Mouse (Mus musculus) adrenal gland, postnatal 25 days (tissue): Measurements from ENCODE around the gene Gstt4. TPM values are rescaled to one million over a fixed set of nuclear protein-coding genes. Genes with fewer than 3 reads are reported as not detected.

Source experiments
- DNase-seq: peaks from one replicate; pipeline ENCODE4 v3.0.0; 2021; ENCODE audit warnings: mixed read lengths
- total RNA-seq: library from RNA; stranded (reverse); gene quantifications from 2 replicates; pipeline ENCODE4 v1.2.3, GENCODE M21; 2021

Gene Gstt4
- total RNA-seq, 1 experiment from 2014 or later: not detected

DNA sequence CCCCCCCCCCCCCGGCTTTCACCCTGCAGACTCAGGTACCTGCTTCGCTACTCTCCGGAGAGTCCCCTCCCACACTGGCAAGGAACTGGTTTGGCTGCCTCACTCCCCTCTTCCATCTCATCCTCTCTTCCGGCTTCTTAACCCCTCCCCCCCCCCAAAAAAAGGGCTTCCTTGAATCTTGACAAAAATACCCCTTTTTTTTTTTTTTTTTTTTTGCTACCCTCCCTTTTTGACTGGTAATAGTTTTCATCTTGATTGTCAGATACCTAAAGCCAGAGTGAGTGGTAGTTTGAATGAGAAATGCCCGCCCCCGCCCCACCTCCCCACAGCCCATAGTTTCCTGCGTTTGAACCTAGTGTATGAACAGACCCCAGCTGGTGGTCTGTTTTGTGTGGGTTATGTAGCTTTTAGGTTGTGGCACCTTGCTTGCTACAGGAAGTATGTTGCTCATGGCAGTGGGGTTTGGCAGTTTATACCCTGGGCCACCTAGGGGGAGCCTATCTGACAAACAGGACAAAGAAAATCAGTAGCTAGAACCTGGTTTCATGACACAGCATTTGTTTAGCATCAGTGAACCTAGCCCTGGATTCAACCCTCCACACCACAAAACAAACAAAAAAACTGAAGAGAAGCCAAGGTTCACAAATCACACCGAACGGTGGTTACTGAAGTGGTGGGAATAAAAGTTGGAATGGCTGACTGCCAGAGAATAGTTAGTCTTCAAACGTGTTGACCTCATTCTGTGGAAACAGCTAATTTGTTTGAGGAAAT lies 13.6 kb upstream of the Gstt4 start:
- DNase-seq: no peak

DNA sequence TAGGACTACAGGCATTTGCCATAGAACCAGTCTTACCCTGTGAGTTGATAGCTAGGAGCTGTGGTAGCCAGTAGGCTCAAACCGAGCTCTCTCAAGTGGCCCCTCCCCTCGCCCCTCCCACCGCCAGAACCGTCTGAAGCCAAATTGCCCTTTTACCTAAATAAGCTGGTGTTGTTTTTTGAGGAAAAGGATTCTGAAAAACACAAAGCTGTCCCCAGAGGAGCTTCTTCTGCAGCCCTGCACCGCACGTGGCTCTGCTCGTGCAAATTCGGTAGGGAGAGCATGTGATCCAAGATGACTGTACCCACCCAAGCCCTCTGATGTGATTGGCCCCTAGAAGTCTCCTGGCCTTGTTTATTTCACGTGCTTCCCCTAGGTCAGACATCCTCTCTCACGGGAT lies 13.0 kb upstream of the Gstt4 start:
- peak; percentile 66 for DNase-seq

DNA sequence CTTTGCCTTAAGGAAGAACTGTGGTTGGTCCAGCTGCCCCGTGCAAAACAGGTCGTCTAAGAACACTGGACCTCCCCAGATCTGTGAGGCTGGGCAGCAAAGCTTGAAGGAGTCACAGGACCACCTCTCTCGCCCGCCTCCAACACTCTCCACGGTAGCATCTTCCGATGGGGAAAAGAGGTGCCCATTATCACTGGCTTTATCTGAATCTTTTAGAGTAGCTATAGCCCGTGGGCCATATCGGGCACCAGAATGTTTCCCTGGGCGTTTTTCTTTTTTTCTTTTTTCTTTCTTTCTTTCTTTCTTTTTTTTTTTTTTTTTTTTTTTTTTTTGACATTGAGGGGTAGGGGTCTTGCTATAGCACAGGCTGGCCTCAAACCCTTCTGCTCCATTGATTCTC lies 12.4 kb upstream of the Gstt4 start:
- no peak for DNase-seq

DNA sequence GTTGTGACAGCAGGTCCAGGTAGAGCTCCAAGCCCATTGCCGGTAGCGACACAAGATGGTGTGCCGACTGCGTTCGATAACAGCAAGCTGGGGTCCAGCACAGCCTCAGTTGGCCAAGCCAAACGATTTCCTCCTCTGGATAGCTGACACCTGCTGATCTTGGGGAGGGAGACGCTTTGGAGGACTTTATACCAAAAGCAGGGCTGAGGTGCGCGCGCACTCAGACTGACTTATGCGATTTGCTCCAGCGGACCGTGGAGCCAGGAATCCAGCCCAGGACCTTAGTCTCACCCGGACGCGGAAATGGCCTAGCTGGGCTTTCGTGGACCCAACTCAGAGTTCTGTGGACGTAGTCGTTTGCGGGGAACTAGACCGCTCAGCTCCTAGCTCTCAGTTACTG lies 11.9 kb upstream of the Gstt4 start:
- DNase-seq: peak; percentile 80

DNA sequence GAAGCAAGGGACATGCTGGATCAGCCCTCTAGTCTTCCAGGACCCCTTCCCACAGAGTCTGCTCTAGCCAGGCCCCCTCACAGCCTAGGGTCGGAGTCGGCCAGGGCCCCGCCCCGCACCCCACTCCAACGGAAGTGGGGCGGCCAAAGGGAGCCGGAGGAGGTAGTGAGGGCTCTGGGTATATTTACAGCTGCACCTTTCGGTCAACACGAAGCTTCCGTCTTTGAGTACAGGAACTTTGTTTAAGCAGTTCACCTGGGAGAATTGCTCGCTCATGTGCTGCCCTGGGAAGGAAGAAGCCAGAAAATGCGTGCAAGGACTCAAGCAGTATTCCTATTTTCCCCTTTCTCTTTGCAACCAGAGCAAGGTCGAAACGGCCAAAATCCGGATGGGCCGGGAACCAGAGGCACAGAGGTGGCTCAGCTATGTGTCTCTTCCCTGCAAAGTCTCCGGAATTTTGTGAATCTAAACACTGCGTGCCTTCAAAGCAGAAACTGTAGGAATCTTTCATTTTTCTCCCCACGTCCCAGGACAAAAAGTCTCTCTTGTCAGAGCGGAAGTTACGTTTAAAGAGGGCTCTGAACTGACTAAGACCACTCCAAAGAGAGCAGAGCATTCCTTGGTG lies 11.2 kb upstream of the Gstt4 start:
- DNase-seq: no peak

DNA sequence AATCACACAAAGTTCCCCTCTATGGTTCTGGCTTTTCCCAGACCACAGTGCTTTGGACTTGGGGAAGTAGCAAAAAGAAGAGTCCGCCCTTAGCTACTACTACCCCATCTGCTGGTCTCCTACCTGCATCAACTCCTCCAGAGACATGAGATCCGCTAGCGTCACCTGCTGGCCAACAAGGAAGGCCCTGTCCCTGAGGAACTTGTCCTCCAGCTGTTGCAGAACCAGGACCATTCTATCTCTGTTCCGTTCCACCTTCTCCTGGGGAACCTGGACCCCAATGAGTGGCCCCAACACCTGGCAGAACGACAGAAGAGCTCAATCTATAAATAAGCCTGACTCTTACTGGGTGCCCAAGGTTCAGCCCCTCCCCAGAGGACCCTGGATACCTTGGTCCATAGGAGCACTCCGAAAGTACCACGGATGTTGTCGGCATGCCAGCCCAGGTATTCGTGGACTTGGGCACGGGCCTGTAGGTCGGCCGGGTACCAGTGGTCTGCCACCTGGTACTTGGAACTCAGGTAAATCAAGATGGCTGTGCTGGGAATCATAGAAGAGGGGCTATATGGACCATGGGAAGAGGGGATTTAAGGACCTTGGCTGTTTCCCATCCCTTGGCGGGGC lies 10.0 kb upstream of the Gstt4 start:
- DNase-seq: peak; percentile 71

DNA sequence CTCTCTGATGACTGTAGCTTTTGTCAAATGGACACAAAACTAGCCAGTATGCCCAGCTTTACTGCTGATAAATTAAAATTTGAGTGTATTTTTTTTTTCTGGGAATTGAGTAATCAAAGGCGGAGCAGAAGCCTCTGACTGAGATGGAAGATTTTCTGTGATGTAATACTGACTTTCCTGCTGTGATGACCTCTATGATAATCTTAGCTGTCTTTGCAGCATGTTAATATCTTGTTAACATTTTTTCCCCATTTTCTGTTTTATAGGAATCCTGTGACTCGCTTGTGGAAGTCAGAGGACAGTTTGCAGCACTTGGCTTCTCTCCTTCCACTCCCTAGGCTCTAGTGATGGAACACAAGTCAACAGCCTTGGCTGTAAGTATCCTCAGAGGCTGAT lies 7.9 kb upstream of the Gstt4 start:
- DNase-seq: no peak

DNA sequence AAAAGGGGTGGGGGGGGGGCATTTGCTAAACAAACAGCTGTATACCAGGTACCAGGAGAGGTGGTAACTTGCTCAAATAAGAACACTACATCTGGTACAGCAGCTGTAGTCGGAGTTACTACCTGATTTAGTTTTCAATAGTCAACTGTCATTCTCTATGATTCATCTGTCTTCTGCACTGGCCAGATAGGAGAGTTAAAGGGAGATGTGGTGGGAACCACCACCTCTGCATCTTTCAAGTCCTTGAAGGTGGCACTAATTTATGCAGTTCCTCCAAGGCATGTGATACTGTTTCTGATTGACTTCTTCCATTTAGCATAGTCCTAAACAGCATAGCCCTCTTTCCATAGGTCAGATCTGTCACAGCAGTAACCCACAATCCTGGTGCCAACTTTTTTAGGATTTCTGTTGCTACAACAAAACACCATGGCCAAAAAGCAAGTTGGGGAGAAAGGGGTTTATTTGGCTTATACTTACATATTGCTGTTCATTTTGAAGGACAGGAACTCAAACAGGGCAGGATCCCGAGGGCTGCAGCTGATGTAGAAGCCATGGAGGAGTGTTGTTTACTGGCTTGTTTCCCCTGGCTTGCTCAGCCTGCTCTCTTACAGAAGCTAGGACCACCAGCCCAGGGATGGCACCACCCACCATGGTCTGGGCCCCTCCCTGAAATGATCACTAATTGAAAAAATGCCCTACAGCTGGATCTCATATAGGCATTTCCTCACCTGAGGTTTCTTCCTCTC lies 7.4 kb upstream of the Gstt4 start:
- DNase-seq: no peak

DNA sequence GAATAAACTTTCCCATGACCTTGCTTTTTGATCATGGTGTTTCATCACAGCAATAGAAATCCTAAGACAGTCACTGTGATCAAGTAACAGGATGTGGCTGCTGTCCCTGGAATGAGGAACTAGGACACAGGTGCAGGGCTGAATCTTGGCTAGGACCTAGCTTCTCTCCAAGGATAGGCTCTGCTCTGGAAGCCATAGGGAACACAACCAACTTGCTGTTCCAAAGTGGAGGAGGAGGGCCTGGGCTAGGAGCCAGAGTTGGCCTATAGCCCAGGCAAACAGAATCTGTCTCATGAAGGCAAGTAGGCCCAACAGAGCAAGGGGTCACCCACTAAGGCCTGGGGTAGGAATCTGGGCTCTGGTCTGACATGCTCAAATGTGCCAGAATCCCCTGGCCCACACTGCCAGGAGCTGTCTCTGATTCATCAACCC lies 6.2 kb upstream of the Gstt4 start:
- peak; percentile 40 for DNase-seq

DNA sequence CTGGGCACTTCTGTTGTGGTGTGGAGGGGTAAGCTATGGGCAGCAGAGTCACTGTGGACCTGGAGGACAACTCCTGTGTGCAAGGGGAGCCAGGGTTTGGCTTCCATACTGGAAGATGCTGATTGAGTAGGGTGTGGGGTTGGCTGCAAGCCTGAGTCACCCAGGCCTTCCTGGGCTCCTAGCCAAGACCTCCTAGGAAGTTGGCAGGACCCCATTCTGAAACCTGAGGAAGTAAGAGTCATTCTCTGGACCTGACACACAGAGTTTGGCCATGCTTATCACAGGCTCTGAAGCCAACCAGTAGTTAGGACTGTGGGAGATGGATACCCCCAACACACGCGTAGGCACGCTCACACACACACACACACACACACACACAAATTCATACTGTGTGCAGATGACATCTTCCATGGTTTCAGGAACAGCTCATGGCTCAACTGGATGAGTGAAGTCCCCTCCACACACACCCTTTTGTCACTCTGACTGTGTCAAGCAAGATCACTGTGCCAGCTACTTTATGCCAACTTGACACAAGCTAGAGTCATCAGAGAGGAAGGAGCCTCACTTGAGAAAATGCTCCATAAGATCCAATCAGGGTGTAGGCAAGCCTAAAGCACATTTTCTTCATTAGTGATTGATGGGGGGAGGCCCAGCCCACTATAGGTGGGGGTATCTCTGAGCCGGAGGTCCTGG lies 5.5 kb upstream of the Gstt4 start:
- DNase-seq: peak; percentile 71

DNA sequence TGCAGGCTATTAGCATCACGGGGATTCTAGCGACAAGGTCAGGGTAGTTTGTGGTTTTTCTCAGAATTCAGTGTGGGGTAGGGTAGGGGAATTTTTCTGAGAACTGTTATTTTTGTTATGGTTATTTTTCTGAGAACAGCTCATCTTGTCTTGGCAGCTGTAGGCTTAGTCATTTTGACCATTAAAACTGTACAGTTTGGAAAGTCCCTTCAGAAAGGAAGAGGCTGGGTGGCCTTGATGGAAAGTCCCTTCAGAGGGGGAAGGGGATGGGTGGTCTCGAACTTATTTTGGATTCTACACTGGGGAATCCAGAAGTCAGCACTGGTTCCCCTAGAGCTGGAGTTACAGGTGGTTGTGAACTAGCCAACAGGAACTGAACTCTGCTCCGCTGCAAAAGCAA lies 2.2 kb upstream of the Gstt4 start:
- DNase-seq: no peak

DNA sequence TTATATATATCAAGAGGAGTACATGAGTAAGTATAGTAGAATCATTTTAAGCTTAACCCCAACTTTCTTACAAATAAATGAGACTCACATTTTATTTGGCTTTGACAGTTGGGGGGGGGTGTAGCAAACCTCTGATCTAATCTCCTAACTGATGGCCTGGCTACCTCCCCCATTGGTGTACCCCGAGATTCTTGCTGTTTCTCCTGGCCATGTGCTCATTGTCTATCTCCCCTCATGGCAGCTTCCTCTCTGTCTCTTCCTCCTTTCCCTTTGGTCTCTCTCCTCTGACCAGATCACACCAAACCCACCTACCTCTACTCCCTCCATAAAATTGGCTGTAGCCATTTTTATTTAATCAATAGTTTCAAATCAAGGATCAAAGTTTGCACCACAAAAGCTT lies 1.4 kb upstream of the Gstt4 start:
- no peak for DNase-seq

DNA sequence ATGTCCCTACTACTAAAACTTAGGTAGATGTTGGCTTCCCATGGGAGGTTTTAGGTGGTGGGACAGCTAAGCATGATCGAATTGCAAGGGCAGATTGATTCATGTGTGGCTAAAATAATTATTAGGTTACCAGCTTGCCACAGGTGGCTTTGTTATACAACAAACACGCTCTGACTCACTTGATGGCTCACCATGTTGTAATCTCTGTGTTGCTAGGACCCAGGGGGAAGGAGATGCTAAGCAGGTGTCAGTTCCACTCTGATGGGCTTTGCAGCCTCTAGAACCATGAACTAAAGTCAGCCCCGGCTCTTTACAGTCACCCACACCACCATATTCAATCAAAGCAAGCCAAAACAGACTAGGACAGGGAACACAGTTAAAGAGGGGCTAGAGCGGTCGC lies 2.5 kb downstream of the Gstt4 start:
- no peak for DNase-seq

DNA sequence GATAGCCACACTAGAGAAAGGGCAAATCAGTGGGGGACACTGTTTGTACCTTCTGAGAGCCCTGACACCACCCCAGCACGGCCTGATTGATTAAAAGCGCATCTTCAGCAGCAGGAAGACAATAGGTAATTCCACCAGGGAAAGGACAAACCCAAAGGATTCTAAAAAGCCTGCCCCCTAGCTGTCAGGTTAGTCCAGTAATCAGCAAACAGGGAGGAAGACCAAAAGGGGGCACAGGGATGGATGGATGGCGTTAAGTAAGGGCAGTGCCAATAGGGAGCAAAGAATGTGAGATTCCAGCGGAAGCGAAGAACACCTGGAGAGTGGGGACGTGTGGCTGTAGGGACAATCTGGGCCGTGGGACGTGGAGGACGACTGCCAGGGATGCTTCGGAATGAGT lies 3.7 kb downstream of the Gstt4 start:
- DNase-seq: no peak

DNA sequence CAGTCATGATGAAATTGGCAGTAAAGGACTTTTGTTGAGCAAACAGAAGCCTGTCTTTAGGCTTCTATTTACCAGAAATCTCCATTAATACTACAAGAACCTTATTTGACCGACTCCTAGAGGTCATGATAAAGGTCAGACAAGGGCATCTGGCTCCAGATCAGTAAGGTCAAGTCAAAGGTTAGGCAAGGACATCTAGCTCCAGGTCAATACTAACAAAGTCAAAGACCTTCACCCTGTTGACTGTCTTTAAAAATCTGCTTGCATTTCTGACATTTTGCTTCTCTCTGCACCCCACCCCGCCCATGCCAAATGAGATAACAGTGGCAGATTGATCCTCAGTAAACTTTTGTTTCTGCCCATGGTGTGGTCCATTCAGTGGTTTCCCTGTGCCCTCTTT lies 18.1 kb downstream of the Gstt4 start:
- DNase-seq: no peak

DNA sequence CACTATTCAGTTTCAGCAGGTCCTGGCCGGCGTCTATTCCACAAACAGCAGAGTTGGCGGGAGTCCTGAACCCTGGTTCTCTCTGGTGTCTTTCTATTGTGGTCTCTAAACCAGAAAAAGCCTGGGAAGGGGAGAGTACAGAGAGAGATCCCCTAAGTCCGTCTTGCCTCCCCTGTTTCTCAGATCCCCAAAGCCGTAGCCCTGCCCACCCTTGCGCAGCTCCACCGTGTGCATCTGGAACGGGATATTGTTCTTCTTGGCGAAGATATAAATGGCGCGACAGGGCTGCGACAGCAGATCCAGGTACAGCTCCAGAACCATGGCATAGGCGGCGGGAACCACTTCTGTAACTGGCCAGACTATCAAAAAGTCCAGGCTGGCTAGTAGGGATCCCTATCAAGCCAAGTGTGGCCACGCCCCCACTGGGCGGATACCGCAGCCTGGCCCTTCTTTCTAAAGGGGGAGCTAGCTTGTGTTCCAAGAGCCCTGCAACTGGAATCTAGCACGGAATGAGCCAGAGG lies 24.1 kb downstream of the Gstt4 start, which contains the start of gene Gstt1:
TSS of gene Gstt1 (minus strand) at position 409 of the 521 bp plus-strand sequence.
- peak; percentile 71 for DNase-seq

DNA sequence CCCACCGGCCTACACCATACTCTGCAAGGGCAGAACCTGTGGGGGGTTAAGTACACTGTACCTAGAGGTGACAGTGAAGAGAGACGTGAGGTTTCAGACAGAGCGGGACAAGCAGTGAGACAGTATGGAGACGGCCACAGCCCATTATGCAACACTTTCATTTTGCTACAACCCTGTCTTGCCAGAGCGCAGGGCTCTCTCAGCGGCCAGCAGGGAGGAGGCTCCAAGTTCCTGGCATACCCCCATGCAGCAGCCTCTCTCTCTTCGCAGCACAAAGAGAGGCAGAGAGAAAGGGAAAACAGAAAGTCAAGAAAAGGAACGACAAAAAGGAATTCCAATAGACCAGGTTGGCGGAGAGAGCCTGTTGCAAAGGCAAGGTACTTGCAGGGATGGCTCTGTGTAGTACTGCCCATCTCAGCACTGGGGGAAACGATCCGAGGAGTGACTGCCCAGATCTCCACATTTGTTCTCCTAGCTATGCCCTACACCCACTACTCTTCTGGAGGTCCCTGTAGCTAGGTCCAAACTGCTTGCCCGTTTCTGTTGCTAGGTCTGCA lies 24.6 kb downstream of the Gstt4 start:
- DNase-seq: peak; percentile 55

DNA sequence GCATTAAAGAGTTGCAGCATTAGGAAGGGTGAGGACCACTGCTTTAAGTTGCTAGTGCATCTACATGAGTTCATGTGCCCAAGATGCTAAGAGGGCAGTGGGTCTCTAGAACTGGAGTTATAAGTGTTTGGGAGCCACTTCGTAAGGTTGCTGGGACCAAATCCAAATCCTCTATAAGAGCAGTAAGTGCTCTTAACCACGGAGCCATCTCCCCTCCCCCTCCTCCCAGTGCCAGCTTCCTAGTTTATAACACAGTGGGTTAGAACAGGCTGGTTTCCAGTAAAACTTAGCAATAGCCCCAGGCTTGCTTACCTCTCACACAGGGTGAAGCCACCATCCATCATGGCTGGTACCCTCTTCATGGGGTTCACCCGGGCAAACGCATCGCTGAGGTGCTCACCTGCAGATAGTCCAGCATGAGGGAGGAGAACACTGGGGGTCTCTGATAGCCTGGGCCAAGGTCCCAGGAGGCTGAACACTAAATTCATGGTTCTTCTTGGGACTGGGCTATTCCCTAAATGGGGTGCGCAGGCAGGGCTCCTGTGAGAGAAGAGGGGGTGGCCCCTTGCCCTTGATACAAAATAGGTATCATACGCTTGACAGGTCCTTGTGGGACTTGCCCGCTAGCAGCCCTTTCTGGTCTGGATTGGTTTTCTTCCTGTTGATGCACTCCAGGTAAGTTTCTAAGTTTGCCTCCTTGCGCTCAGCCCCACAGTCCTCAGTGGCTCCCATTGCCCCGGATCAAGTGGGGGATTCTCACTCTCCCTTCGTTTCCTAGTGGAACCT lies 25.4 kb downstream of the Gstt4 start:
- no peak for DNase-seq

DNA sequence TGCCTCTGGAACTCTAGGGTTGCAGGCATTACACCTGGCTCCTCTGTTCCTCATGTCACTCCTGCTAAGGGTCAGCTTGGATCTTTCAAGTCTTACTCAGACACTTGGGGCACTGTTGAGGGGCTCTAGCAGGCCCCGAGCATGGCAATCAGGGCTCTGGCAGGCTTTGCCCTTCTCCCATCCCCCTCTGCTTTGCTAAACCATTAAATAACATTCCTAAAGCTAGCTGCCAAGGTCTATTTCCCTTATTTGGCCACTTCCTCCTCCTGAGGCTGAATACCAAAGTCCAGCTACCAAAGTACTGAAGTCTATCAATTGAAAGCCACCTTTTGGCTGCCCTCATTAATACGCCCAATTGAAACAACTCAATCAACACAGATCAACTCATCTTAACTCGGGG lies 27.5 kb downstream of the Gstt4 start:
- no peak for DNase-seq

DNA sequence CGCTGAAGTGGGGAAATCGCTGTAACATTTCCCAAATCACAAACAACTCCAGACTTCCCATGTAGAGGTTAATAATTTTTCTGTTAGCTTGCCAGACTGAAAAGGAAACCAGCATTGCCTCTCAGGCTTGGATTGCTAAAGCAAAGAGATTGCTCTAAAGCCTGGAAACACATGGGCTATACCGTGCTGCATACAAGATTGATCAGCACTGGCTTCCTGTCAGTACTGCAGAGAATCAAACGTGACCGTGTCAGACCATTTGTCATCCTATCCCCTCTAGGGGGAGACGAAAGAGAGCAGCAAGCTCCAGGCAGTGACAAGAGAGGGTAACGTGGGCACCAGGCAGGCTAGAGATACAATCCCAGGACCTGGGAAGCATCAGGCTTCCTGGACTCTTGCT lies 31.6 kb downstream of the Gstt4 start:
- DNase-seq: no peak

DNA sequence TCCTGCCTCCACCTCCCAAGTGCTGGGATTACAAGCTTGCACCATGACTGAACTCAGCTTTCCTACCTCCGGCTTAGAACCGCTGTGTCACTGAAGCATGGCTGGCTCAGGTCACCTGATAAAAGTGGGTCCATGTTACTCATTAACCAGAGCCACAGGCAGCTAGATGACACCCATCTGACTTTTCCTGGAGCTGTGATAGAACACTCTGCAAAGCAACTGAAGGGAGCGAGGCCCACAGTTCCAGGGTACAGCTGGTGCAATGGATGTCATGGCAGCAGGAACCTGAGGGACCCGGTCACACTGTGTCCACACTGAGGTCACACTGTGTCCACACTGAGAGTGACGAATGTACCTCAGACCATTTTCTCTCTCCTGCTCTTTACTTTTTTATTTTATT lies 32.5 kb downstream of the Gstt4 start:
- no peak for DNase-seq
